Mouse (Mus musculus): ENCODE results near the gene Il20ra.
"Not testable (repeated sequence)": the region's sequence is repeated elsewhere in the genome, so short reads cannot be mapped to it uniquely, and the experiment has no call there.

Il20ra gene

GRCm38 (mm10) chr10:19712421-19712836 is at the start of gene Il20ra:
Il20ra (plus strand) TSS chr10:19712570.
- peak; percentile 91 for DNase-seq

- no peak for DNase-seq
Observed at GRCm38 (mm10) chr10:19668973-19669372, 43.4 kb upstream of the Il20ra start.

GRCm38 (mm10) chr10:19672015-19672414 is 40.4 kb upstream of the Il20ra start:
- DNase-seq, result no peak

GRCm38 (mm10) chr10:19673146-19673545 is 39.2 kb upstream of the Il20ra start:
- DNase-seq, result no peak

- DNase-seq, result no peak
Observed at GRCm38 (mm10) chr10:19687686-19688085, 24.7 kb upstream of the Il20ra start.

GRCm38 (mm10) chr10:19691287-19691686 is 21.1 kb upstream of the Il20ra start:
- DNase-seq, result peak; percentile 63

GRCm38 (mm10) chr10:19691771-19692170 is 20.6 kb upstream of the Il20ra start:
- DNase-seq, result peak; percentile 83

GRCm38 (mm10) chr10:19692332-19692731 is 20.0 kb upstream of the Il20ra start:
- no peak for DNase-seq

- DNase-seq, result peak; percentile 79
Observed at GRCm38 (mm10) chr10:19692988-19693387, 19.4 kb upstream of the Il20ra start.

GRCm38 (mm10) chr10:19693629-19694028 is 18.7 kb upstream of the Il20ra start:
- peak; percentile 53 for DNase-seq

GRCm38 (mm10) chr10:19699331-19699730 is 13.0 kb upstream of the Il20ra start:
- DNase-seq, result no peak

GRCm38 (mm10) chr10:19704445-19704844 is 7.9 kb upstream of the Il20ra start:
- DNase-seq, result no peak

GRCm38 (mm10) chr10:19707768-19708167 is 4.6 kb upstream of the Il20ra start:
- no peak for DNase-seq

GRCm38 (mm10) chr10:19708277-19709070 is 3.9 kb upstream of the Il20ra start:
- DNase-seq, result peak; percentile 77

GRCm38 (mm10) chr10:19711020-19711419 is 1.4 kb upstream of the Il20ra start:
- DNase-seq, result no peak

GRCm38 (mm10) chr10:19711551-19712171 is 709 bp upstream of the Il20ra start:
- peak; percentile 64 for DNase-seq

- no peak for DNase-seq
Observed at GRCm38 (mm10) chr10:19718627-19719026, 6.3 kb downstream of the Il20ra start.

- no peak for DNase-seq
Observed at GRCm38 (mm10) chr10:19722320-19722719, 9.9 kb downstream of the Il20ra start.

- no peak for DNase-seq
Observed at GRCm38 (mm10) chr10:19724158-19724832, 11.9 kb downstream of the Il20ra start.

- not testable (repeated sequence) for DNase-seq
Observed at GRCm38 (mm10) chr10:19738442-19738841, 26.1 kb downstream of the Il20ra start.

GRCm38 (mm10) chr10:19745662-19746061 is 33.3 kb downstream of the Il20ra start:
- no peak for DNase-seq

- DNase-seq, result no peak
Observed at GRCm38 (mm10) chr10:19746156-19746555, 33.8 kb downstream of the Il20ra start.

- DNase-seq, result no peak
Observed at GRCm38 (mm10) chr10:19747661-19748060, 35.3 kb downstream of the Il20ra start.

GRCm38 (mm10) chr10:19765459-19765858 is 53.1 kb downstream of the Il20ra start:
- no peak for DNase-seq

Measured in thymus, postnatal 4 days (tissue).